Mouse (Mus musculus) adipocyte (in vitro differentiated cells): ENCODE measurements at regions not wholly inside any gene's neighbourhood (a gene's known extent, or its start where the extent isn't known, plus 50 kb on each side); places are given as distances from the start of the nearest gene placed in this dataset.

Source experiments
- DNase-seq: peaks from one replicate; pipeline ENCODE4 v3.0.0-alpha.2; 2016; ENCODE audit warnings: low spot score

DNA sequence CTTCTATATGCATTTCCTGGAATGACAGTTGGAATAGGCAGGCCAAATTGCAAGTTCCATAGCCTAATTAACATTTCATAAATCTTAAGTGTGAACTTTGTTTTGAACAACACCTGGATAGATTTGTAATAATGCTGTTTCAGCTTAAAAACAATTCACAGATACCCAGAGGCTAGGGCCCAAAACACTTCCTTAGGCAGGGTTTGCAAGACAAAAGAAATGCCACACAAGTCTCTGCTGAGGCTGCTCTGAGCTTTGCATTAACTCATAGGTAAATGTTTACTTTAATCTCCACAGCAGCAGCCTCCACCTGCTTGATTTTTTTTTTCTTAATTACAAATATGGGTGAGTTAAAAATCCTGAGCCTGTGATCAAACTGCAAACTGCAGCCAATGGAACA is 118.4 kb downstream of the Gnat3 start:
- no peak for DNase-seq

DNA sequence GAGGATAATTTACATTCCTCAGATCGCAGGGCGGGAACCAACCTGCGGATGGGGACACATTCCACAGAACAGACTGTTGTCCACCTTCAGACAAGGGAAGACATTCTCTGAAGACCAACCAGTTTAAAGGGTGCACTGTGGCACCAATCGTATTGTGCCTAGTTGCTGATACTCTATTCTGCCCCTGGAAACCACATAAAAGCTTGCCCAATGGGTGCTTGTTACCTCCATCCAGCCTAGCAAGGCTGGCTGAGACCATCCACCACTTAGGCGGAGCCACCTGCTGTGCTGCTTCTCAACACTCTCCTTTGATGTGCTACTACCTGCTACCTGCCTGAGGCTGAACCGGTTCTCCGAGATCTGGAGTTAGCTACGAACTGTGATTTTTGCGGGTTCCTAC is 119.9 kb downstream of the Gnat3 start:
- no peak for DNase-seq

DNA sequence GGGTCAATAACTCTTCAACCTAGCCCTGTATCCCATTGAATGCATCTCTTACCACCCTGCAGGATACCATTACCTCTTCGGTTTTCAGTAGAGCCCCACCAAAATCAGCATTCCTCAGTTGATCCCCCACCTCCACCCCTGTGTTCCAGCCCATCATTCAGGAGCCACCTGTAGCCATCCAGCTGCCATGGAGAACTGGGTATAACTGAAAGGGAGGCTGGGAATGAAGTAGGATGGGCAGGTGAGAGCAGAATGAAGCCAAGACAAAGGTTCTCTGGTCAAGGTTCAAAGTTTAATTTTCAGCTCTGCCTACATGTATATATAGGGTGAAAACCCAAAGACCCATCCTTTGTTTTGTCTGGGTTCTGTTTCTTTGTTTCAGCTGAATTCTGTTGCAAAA is 121.4 kb downstream of the Gnat3 start:
- DNase-seq = no peak

DNA sequence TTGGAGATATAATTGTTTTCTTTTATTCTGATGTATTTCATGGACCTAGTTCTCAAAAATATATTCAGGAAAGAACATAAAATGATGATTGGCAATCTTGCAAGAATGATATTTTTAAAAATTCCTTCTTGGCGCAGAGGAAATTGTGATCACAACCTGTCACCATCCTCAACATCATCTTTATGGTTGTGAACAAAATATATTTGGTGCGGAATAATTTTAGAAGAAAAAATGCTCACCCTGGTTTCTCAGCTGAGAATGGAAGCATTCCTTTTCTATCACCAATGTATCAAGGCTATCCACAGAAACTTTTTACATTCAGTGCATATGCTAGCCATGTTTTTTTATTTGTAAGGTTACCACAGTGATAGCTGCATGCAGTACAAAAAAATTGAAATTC is 123.1 kb downstream of the Gnat3 start:
- no peak for DNase-seq

DNA sequence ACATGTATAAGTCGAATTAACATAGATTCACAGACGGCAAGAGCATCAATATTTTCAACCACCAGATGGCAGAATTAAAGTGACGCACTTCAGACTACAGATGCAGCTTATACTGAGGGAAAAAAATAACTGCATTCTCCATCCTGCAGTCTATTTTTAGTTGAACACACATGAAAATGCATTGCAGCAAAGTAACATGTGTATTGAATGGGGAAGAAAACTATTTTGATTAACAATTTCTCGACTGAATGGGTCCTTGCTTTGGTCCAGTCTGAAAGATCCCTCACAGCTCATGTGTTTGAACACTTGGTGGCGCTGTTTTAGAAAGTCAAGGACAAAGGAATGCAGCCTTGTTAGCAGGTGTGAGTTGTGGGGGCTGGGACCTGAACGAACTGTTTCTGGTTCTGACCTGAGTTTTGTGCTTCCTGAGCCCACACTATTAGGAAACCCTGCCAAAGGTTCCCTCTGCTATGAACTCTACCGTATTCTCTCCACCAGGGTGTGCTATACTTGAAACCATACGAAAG is 125.6 kb downstream of the Gnat3 start:
- peak; percentile 30 for DNase-seq

DNA sequence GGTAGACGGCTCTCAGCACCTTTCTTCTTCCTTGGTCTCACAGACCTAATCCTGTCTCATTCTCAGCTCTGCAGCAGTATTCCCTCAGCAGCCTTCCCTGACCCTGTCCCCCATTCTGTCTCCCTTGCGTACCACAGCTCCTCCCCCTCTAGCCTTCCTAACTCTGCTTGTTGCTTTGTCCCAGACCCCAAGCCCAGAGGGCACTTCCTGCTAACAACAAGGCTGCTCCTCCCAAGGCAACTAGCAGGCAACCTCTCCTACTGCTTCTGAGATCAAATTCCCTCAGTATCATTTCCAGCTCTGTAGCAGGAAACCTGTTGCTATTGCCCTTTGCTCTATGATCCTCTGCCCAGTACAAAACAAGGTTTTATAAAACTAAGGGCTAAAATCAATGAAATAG is 127.6 kb downstream of the Gnat3 start:
- no peak for DNase-seq

DNA sequence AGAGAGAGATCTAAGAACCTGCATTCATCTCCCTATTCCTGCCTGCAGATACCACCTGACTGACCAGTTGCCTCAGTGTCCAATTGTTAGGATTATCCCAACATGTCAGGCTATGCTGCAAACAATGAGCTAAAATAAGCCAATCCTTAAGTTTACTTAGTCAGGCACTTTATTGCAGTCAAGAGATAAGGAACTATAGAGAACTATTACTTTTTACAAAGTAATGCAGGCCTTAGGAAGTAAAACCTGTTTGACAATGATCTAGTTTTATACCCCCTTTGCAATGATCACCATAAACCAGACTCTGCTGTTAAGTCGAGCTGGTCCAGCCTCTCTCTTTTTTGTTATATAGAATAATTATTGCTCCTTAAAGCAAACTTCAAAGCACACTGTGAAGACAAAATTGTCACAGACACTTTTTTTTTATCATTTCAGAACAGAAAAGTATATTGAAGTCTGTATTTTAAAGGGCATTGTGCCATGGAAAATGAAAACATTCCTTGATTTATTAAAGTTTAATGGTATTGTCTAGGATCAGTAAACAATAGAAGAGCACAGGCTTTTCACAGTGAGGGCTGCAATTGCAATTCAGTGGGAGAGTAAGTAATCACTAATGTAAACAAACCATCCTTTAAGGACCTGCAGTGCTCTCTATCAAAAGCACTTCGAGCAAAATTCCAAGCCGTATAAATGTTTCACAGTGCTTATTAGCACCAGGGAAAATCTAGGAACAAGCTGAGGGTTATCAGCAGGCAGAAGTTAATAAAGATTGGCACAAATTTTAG is 152.7 kb downstream of the Gnat3 start:
- no peak for DNase-seq

DNA sequence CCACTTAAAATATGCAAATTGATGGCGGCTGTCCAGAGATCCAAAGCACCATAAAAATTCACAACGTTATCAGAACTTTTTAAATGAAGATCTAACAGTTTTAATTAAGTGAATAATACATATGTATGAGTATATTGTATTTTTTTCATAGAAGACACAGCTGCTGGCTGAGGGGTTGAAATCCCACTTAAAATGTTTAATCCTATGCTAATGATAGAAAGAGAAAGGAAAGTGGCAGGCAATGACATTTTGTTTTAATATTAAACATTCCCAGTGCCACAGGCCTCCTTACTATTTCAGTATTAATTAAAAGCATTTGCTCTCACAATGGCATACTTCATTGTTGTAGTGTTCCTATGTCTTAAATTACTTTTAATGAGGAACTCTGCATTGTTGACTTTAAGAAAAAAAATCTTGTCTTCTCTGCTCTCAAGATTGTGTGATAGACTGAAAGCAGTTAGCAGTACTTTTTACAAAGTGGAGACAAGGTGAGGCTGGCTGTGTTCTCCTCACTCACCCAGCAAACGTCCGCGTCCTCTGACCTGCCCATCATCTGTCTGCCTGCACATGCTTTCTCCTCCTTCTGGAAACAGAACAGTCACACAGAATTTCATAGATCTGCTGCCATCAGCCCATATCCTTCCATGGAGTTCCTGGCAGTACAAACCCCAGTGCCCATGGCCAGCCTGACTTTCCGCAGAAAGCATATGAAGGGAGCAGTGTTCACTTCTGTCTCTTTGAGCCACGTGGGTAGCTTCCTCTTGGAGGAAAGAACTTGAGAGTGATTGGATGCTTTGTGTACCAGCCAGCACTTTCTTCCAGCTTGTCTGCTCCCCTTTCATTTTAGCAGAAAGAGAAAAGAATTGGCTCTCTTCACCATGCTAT is 173.7 kb downstream of the Gnat3 start:
- DNase-seq = no peak

DNA sequence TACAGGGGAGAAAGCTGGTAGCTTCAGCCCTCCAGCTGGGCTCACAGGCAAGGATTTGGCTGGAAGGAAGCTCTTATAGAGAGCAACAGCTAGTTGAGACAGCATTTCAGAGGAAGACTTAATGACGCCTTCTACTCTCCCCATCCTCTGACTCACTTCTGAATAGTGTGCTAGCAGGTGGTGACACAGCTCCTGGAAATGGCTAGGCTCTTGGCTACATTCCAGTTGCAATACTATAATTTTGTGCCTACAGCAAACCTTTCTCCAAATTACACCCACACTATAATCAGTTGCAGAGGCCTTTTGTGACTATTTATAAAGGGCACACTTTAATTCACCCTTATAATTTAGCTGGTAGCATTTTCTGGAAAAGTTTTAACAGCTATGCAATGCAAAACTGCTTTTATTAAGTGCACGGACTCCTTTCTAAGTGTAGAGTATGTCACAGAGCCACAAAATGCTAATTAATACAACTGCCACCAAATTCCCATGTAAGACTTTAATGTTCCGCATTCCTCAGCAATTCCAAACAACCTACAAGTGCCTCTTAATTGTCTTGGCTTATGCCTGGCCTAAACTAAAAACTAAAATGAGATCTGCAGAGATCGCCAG is 175.2 kb downstream of the Gnat3 start:
- no peak for DNase-seq

DNA sequence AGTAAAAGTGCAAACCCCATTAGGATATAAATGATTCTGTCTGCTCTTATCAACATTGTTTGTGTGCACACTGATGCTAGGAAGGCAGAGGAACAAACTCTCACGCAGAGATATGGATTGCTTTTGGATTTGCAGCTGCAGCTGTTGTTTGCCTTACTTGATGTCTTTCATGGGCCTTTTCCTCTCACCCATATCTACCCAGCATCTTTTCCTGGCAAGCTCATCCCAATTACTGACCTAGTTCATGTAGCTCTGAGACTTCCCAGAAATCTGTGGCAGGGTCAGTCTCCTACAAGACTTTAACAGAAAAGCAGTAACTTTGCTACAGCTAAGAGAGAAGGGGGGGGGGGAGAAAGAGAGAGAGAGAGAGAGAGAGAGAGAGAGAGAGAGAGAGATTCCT is 189.9 kb downstream of the Gnat3 start:
- DNase-seq = no peak

DNA sequence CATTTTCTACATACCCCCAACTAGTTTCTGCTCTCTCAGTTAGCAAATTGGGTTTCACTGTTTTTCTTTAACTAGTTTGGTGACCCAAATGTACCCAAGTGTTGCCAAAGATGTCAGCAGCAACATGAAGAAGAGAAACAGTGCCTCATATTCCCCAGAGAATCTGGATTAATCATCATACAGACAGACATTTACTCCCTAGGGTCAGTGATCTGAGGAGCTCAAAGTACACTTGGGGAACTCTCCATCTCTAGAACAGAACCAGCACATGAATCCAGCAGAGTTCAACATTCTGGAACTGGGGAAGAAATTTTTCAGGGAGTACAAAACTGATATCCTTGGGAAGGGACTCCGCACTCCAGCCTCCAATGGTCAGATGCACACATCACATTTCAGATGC is 191.4 kb downstream of the Gnat3 start:
- DNase-seq = no peak

DNA sequence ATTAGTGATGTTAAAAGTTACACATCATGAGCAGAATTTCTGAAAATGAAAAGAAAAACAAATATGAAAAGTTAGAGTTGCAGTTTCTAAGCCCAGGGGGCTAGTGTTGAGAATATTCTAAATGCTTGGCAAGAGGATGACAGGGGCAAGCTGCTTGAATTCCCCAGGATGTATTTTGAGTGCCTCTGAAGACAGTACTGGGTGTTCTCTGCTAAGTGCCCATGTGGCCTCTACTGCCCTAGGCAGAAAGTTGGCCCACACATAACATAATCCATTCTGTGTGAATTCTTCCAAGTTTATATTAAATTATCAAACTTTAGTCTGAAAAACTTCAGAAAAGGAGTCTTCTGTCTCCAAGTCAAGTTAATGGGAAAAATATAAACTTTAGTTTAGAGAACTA is 196.6 kb downstream of the Gnai1 start:
- no peak for DNase-seq

DNA sequence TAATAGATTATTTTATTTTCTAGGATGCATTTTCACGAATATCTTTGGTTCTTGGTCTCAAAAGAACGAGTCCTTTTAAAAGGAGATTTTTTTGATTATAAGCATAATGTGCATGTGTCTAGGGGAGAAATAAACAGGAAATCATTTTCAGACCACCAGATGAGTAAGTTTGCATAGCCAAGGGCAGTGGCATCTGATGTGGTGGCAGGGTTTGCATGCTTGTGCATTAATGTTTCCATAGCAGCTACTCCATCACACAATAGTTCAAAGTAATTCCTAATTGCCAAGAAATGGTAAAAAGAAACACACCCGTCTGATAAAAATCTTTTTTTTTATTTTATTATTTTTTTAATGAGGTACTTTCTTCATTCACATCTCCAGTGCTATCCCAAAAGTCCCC is 182.3 kb downstream of the Gnai1 start:
- DNase-seq = no peak

DNA sequence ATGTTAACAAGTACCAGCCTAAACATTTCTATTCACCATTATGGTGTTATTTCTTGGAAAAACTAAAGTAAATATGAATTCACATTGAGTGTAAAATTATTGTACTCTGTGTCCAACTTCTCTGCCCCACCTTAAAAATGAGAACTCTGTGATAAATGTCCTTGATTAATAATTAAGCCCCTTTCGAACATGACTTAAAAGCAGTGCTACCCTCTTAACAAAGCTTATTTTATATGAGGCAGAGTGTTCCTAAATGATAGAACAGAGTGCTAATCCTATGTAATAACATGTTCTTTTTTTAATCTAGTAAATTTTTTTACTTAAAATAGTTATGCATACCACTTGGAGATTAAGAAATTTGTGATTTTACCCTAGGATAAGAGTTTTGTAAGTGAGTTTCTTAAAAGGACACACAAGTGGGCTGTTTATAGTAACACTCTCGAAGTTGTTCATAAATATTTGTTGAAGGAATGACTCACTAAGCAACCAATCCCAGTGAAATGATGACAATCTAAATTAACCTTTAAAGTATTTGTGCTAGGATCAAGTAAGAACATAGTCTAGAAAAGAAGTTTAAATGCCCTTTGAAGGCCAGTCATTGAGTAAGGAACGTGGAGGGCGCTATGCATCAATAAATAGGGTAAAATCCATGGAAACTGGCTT is 148.6 kb downstream of the Gnai1 start:
- no peak for DNase-seq
